Mouse (Mus musculus) limb, embryonic 14.5 days (tissue): ENCODE data around the gene Igsf23. TPM values are rescaled to one million over a fixed set of nuclear protein-coding genes. Genes with fewer than 3 reads are reported as not detected.
"Not testable (repeated sequence)": the region's sequence is repeated elsewhere in the genome, so short reads cannot be mapped to it uniquely, and the experiment has no call there.

Experiments
- ATAC-seq: fragments of 200-750 bp; cut with Nextera tagmentation; 2 replicates; pipeline ENCODE4 v1.8.0; 2017; ENCODE audit warnings: low read depth, moderate number of reproducible peaks, moderate TSS enrichment; ENCODE audit not compliant: low FRiP score
- DNase-seq: peaks from one replicate; pipeline ENCODE4 v3.0.0-alpha.2; 2015; ENCODE audit warnings: low spot score
- H3K27ac ChIP-seq: fragments of 300-500 bp; sonication (generic); replicated peaks from 2 replicates; pipeline ENCODE4 v1.5.1; 2014; ENCODE audit warnings: low read depth, mild to moderate bottlenecking, low read length, moderate library complexity, mixed read lengths
- H3K27me3 ChIP-seq: fragments of 300-500 bp; sonication (generic); 2 replicates; pipeline ENCODE4 v1.6.1; 2014; ENCODE audit warnings: low read length, mixed read lengths; ENCODE audit not compliant: control insufficient read depth, insufficient read depth
- H3K36me3 ChIP-seq: fragments of 300-500 bp; sonication (generic); 2 replicates; pipeline ENCODE4 v1.6.1; 2014; ENCODE audit warnings: mild to moderate bottlenecking, low read length, moderate library complexity, mixed read lengths; ENCODE audit not compliant: control insufficient read depth, insufficient read depth
- H3K4me1 ChIP-seq: fragments of 300-500 bp; sonication (generic); 2 replicates; pipeline ENCODE4 v1.6.1; 2014; ENCODE audit warnings: antibody characterized with exemption, low read length, mixed read lengths; ENCODE audit not compliant: control insufficient read depth, insufficient read depth
- H3K4me2 ChIP-seq: fragments of 300-500 bp; sonication (generic); replicated peaks from 2 replicates; pipeline ENCODE4 v1.6.1; 2014; ENCODE audit warnings: low read depth, mild to moderate bottlenecking, low read length, moderate library complexity; ENCODE audit not compliant: severe bottlenecking
- H3K4me3 ChIP-seq: fragments of 300-500 bp; sonication (generic); replicated peaks from 2 replicates; pipeline ENCODE4 v1.5.1; 2014; ENCODE audit warnings: low read length
- H3K9ac ChIP-seq: fragments of 300-500 bp; sonication (generic); 2 replicates; pipeline ENCODE4 v1.6.1; 2014; ENCODE audit warnings: mild to moderate bottlenecking, low read depth, low read length, moderate library complexity; ENCODE audit not compliant: severe bottlenecking
- H3K9me3 ChIP-seq: fragments of 300-500 bp; sonication (generic); 2 replicates; pipeline ENCODE4 v1.6.1; 2016; ENCODE audit warnings: low read length; ENCODE audit not compliant: control insufficient read depth
- POLR2A ChIP-seq: fragments of 200-500 bp; IDR thresholded peaks from 2 replicates; pipeline ENCODE4 v1.8.0; 2012; ENCODE audit warnings: inconsistent platforms, mild to moderate bottlenecking, moderate library complexity, borderline replicate concordance; ENCODE audit not compliant: insufficient read depth, insufficient read length; ENCODE audit errors: extremely low read depth
- WGBS: fragments of 180-500 bp; shearing (Covaris S2); extraction: QIAGEN DNeasy Blood & Tissue Kit; methylation state at CpG from one replicate; pipeline ENCODE4 v1.1.7; 2014; 5-methylcytosine and 5-hydroxymethylcytosine counted together
- polyA plus RNA-seq, 2 experiments: library from polyadenylated mRNA; depleted of rRNA in 1 of 2; stranded (reverse) in 1 of 2; unstranded in 1 of 2; fragments of >200 nt; fragmentation: Nextera tagmentation in 1 of 2; extraction: Ambion mirVana in 1 of 2; gene quantifications; 2 replicates each; pipeline versions ENCODE4 v1.2.1 to v1.2.3; 2012 to 2014

Igsf23 gene
- polyA plus RNA-seq (2012; rRNA removed) (0.09 and 0.17 TPM in 2 replicates), polyA plus RNA-seq (2014; fragmentation: Nextera tagmentation; extraction: Ambion mirVana) (0.23 and 0.30 TPM in 2 replicates)

GRCm38 (mm10) chr7:19950589-19950988 lies at the start of gene Igsf23:
Gene Igsf23, minus strand, starts transcription at chr7:19950756.
- Histone ChIP-seq H3K4me3 (no peak within 1 kb of the TSS), H3K27me3 (no peaks in the 10 kb centered on the region), H3K4me1 (no peaks in the 10 kb centered on the region), H3K27ac (no peak within 1 kb of the TSS), H3K9me3 (no peaks in the 10 kb centered on the region), H3K4me2 (no peak within 1 kb of the TSS), H3K9ac (no peak within 1 kb of the TSS), H3K36me3 (no peaks in the 10 kb centered on the region)
- ATAC-seq (no peak), DNase-seq (no peak)
- no peak for TF ChIP-seq POLR2A
- WGBS, result 53% methylated on average over 9 of the region's 9 CpGs

GRCm38 (mm10) chr7:19996721-19997120 lies 46.2 kb upstream of the Igsf23 start:
- not testable (repeated sequence) for H3K4me1 ChIP-seq, H3K27me3 ChIP-seq, H3K4me2 ChIP-seq, H3K4me3 ChIP-seq, H3K9me3 ChIP-seq, H3K36me3 ChIP-seq, ATAC-seq, H3K27ac ChIP-seq, H3K9ac ChIP-seq, DNase-seq
- 69% methylated on average over 3 of the region's 3 CpGs for WGBS

DNA sequence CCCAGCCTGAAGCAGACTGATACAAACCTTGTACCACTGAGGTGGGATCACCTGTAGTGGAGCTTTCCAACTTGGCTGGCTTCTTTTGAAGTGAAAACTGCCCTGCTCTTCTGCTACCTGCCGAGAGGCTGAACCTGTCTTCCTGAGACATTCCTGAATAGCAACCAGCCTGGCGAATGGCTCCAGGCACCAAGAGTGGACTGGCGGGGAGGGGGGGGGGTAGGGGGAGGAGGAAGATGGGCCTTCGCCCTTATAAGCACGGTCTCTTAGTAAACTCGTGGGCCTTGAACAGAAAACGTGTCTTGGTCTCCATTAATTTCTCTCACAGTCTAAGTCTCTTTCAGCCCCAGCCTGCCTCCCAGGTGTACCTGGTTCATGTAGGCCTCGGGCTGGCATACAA lies 40.6 kb upstream of the Igsf23 start, which contains the start of gene Nlrp9b:
Nlrp9b (plus strand) TSS at position 301 of the 400 bp plus-strand sequence.
- not testable (repeated sequence) for ATAC-seq, H3K4me2 ChIP-seq, H3K9ac ChIP-seq, H3K36me3 ChIP-seq, H3K9me3 ChIP-seq, H3K27ac ChIP-seq, H3K4me3 ChIP-seq, H3K4me1 ChIP-seq, DNase-seq, H3K27me3 ChIP-seq
- WGBS, result 58% methylated on average over 7 of the region's 8 CpGs

DNA sequence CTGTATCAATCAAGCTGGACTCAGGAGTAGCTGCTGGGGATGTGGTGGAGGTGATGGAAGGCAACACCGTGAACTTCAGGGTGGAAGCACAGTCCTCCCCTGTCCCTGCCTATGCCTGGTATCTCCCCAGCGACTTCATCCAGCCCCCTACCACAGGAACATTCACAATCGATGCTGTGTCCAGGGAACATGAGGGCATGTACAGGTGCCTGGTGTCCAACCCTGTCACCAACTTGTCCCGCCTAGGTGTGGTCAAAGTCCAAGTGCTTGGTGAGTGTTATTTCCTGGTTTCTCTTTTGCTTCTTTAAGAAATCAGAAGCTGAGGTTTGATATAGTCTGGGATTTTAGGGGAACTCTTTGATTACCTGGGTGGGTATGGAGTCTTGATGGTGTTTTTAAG lies 21.0 kb upstream of the Igsf23 start:
- Histone ChIP-seq H3K27ac (no peak overlapping the region), H3K4me2 (no peak overlapping the region), H3K27me3 (no peaks in the 10 kb centered on the region), H3K4me3 (no peak overlapping the region), H3K4me1 (no peaks in the 10 kb centered on the region), H3K9me3 (0 out of 2 replicates have a peak, but pooled peaks cover 5% of the 10 kb centered on the region), H3K9ac (no peak overlapping the region), H3K36me3 (no peaks in the 10 kb centered on the region)
- TF ChIP-seq POLR2A, result no peak
- ATAC-seq (no peak), DNase-seq (no peak)
- WGBS, result 91% methylated on average over 4 of the region's 4 CpGs

DNA sequence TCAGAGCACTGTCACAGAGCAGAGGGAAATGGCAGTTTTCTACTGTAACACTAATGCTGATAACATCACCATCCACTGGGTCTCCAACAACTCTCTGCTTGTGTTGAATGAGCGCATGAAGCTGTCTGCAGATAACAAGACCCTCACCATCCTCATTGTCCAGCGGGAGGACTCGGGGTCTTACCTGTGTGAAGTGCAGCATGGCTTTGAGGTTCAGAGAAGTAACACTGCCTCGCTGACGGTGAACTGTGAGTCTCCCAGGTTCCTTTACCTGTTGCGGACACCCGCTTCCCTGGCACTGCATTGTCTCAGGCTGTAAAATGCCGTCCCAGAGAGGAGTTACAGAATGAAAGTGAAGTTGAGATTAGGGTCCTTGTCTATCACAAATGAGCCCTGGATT lies 19.6 kb upstream of the Igsf23 start:
- H3K27ac ChIP-seq, result no peak overlapping the region
- H3K4me2 ChIP-seq, result no peak overlapping the region
- H3K36me3 ChIP-seq, result no peaks in the 10 kb centered on the region
- no peak for ATAC-seq
- 93% methylated on average over 8 of the region's 8 CpGs for WGBS
- H3K9ac ChIP-seq, result no peak overlapping the region
- no peaks in the 10 kb centered on the region for H3K4me1 ChIP-seq
- no peak overlapping the region for H3K4me3 ChIP-seq
- DNase-seq, result no peak
- H3K27me3 ChIP-seq, result no peaks in the 10 kb centered on the region
- H3K9me3 ChIP-seq, result 0 out of 2 replicates have a peak, but pooled peaks cover 5% of the 10 kb centered on the region
- TF ChIP-seq POLR2A, result no peak

- WGBS, result 94% methylated on average over 4 of the region's 4 CpGs
- no peak overlapping the region for H3K27ac ChIP-seq
- H3K9me3 ChIP-seq, result 0 out of 2 replicates have a peak, but pooled peaks cover 5% of the 10 kb centered on the region
- H3K36me3 ChIP-seq, result no peaks in the 10 kb centered on the region
- no peaks in the 10 kb centered on the region for H3K27me3 ChIP-seq
- DNase-seq (no peak), ATAC-seq (no peak)
- no peak overlapping the region for H3K4me3 ChIP-seq
- H3K4me1 ChIP-seq, result no peaks in the 10 kb centered on the region
- no peak overlapping the region for H3K9ac ChIP-seq
- no peak overlapping the region for H3K4me2 ChIP-seq
- TF ChIP-seq POLR2A, result no peak
These were observed 19.1 kb upstream of the Igsf23 start for GRCm38 (mm10) chr7:19969541-19970090.
